ENCODE assay signal across 8 mouse cellular contexts in the genomic region with DNA sequence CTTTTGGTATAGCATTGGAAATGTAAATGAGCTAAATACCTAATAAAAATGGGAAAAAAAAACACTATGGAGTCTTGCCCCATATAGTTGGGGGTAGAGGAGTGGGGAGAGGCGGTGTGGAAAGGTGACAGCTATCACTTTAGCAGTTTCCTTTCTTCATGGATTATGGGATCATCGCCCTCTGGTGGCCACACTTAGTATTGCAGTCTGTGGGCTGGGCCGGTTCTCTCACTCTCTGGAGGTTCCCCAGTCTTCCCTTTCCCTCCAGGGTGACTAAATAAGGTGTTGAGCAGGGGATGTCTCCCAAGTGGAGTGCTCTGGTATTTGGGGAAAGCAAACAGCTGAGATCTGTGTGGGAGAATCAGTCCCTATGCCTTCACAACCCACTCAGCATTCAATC. TPM values are rescaled to one million over a fixed set of nuclear protein-coding genes. Genes with fewer than 3 reads are reported as not detected.
A peak's percentile ranks its signal among the peaks of the same experiment; 100 is the strongest.
DNase-seq lines count a peak whose midpoint lies in the region; ATAC-seq lines count a peak whose summit lies in the region.

No protein-coding gene starts in this region.

- peak; percentile 72 for DNase-seq in MN1 (ENCODE audit: low spot score)
- DNase-seq in brain, adult 2 months (ENCODE audit: low read depth, low spot score), result peak; percentile 60
- DNase-seq in heart, postnatal 10 days, result peak; percentile 78 to 90
- DNase-seq in layer of hippocampus, adult 9-10 months (ENCODE audit: low spot score), result peak; percentile 74
- peak; percentile 56 to 80 for DNase-seq in lung, postnatal 4 days
- DNase-seq in right cerebral cortex, postnatal 4 days, result peak; percentile 84
- peak; percentile 49 for DNase-seq in yolk sac, embryonic 10.5 days (ENCODE audit: low spot score)

- peak; percentile 70 for ATAC-seq in erythroid progenitor cell, adult 5-6 weeks (replicated peaks; ENCODE audit: low FRiP score, poor library complexity, severe bottlenecking)

- intact Hi-C loops in heart, postnatal 10 days (cut with DNase I), result loop anchor here (1.0 to 2.0 kb wide), 3 partner anchors 31 to 293 kb away; no protein-coding TSS in a partner anchor

RNA-seq across cellular contexts. Expression of gene Kifc3, which starts 33.1 kb away (rescaled TPM):
- total RNA-seq in erythroid progenitor cell, adult 5-6 weeks (2015; ENCODE audit: low replicate concordance), result not detected in 2 replicates
- 0.51 and 0.76 TPM in 2 replicates for total RNA-seq in erythroid progenitor cell, adult 5-6 weeks (2017; ENCODE audit: low replicate concordance)
- total RNA-seq in heart, postnatal 10 days (2021), result 10 to 100 TPM; 64.8 to 73.9 TPM

Comparison
In these comparisons a context has a peak if more than half of its experiments do, and no peak if none do; other contexts are left out.
1. Peak in every context shown above with its lines: DNase-seq and ATAC-seq.
2. RNA of gene Kifc3, which starts 33.1 kb away (total RNA-seq): 64.8 to 73.9 TPM in heart, postnatal 10 days; 0.51 to 0.76 TPM in erythroid progenitor cell, adult 5-6 weeks; every median in the first group is over 10 times any median in the second.